Mouse (Mus musculus): ENCODE results near the gene Nfatc2. TPM values are rescaled to one million over a fixed set of nuclear protein-coding genes. Genes with fewer than 3 reads are reported as not detected.

The Nfatc2 gene
- total RNA-seq, 2 experiments from 2014 or later: 18.3 to 18.6 TPM

- peak in 1 of 2 experiments; percentile 70 for DNase-seq (ENCODE audit: low spot score in 2 of 2)
Measured at GRCm38 (mm10) chr2:168445211-168445810, 156.1 kb downstream of the Nfatc2 start.

- no peak for DNase-seq (ENCODE audit: low spot score in 2 of 2)
Measured at GRCm38 (mm10) chr2:168444126-168444525, 157.3 kb downstream of the Nfatc2 start.

- no peak for DNase-seq (ENCODE audit: low spot score in 2 of 2)
Measured at GRCm38 (mm10) chr2:168441494-168441893, 160.0 kb downstream of the Nfatc2 start.

- peak; percentile 92 to 97 for DNase-seq (ENCODE audit: low spot score in 2 of 2)
Measured at GRCm38 (mm10) chr2:168440918-168441328, 160.5 kb downstream of the Nfatc2 start.

GRCm38 (mm10) chr2:168438981-168439452 is 162.4 kb downstream of the Nfatc2 start:
- DNase-seq (ENCODE audit: low spot score in 2 of 2): no peak

GRCm38 (mm10) chr2:168434187-168434586 is 167.3 kb downstream of the Nfatc2 start:
- DNase-seq (ENCODE audit: low spot score in 2 of 2): no peak

GRCm38 (mm10) chr2:168433392-168433791 is 168.1 kb downstream of the Nfatc2 start:
- DNase-seq (ENCODE audit: low spot score in 2 of 2): no peak

GRCm38 (mm10) chr2:168432394-168432793 is 169.1 kb downstream of the Nfatc2 start:
- peak in 1 of 2 experiments; percentile 41 for DNase-seq (ENCODE audit: low spot score in 2 of 2)

- DNase-seq (ENCODE audit: low spot score in 2 of 2): no peak
Measured at GRCm38 (mm10) chr2:168429598-168429997, 171.9 kb downstream of the Nfatc2 start.

GRCm38 (mm10) chr2:168428375-168428901 is 173.0 kb downstream of the Nfatc2 start:
- DNase-seq (ENCODE audit: low spot score in 2 of 2): peak in 1 of 2 experiments; percentile 48

Small RNA genes lying within 50 kb of the gene (microRNA-seq; reads per million reads assigned to microRNA genes)
- 7.2 to 8.0 reads per million in 2 experiments for gene Mir7004

Other genes starting within 250 kb of the Nfatc2 start
- gene Atp9a, start 140.8 kb upstream of the Nfatc2 start, total RNA-seq (2021): 100 to 1,000 TPM; 366 to 370 TPM
- gene Sall4, start 166.3 kb upstream of the Nfatc2 start, total RNA-seq (2021): 1 to 10 TPM in 1 of 2 experiments, under 1 TPM in 1; 0.96 to 1.2 TPM

Measured in layer of hippocampus, adult 18-20 months (tissue).